In genomic region chr6:17266466-17266865, GRCm38 (mm10) we compare ENCODE assay signal across 21 mouse cellular contexts. TPM values are rescaled to one million over a fixed set of nuclear protein-coding genes. Genes with fewer than 3 reads are reported as not detected.
DNase-seq lines count a peak whose midpoint lies in the region; ATAC-seq and TF ChIP-seq lines count a peak whose summit lies in the region.
"Had no signal": no experiment of that assay in that cellular context is flagged by ENCODE, and none has a peak within 500 bp of the region (broad histone marks: within the 10 kb centered on the region; RNA-seq: fewer than 3 reads in every experiment).

No protein-coding gene starts in this region.

- WGBS in lung, embryonic 15.5 days = 41% methylated on average over 3 of the region's 3 CpGs
- whole genome bisulfite sequencing in lung, adult 2 months = 55% methylated on average over 3 of the region's 3 CpGs
- WGBS in stomach, postnatal 0 days = 48% methylated on average over 3 of the region's 3 CpGs
- 79% methylated on average over 3 of the region's 3 CpGs for whole genome bisulfite sequencing in heart, embryonic 10.5 days

- H3K36me3 ChIP-seq in lung, embryonic 15.5 days = no peaks in the 10 kb centered on the region
- H3K36me3 ChIP-seq in stomach, postnatal 0 days (ENCODE audit: control insufficient read depth, insufficient read depth, low read length) = no peaks in the 10 kb centered on the region
- H3K36me3 ChIP-seq in heart, embryonic 10.5 days = no peaks in the 10 kb centered on the region
- H3K36me3 ChIP-seq: embryonic facial prominence, embryonic 12.5 days; hindbrain, embryonic 12.5 days; limb, embryonic 10.5 days had no signal

- DNase-seq in gastrocnemius, adult 2 months = no peak
- no peak for DNase-seq in gastrocnemius, adult 18-20 months (ENCODE audit: low spot score)
- no peak for DNase-seq in lung, adult 2 months
- peak; percentile 28 for DNase-seq in fibroblast of lung, adult 2 months (ENCODE audit: low read depth)
- DNase-seq in stomach, postnatal 0 days (ENCODE audit: low spot score) = no peak
- DNase-seq in heart, adult 18-20 months = no peak
- no peak for DNase-seq in heart, embryonic 10.5 days (ENCODE audit: low spot score)
- DNase-seq: cerebellum, adult 11-12 months; cerebellum, postnatal 25 days; gastrocnemius, postnatal 14 days; heart, adult 11 months; kidney, adult 8-10 months; right cerebral cortex, postnatal 4 days had no signal

- no peak for TF ChIP-seq EP300 in stomach, postnatal 0 days (optimal IDR thresholded peaks at IDR 0.05)

- H3K9ac ChIP-seq in lung, embryonic 15.5 days = no peak overlapping the region
- H3K9ac ChIP-seq in stomach, postnatal 0 days (ENCODE audit: low read length) = no peak overlapping the region
- H3K9ac ChIP-seq: embryonic facial prominence, embryonic 12.5 days; forebrain, embryonic 13.5 days; hindbrain, embryonic 12.5 days had no signal

- ATAC-seq in lung, embryonic 15.5 days (ENCODE audit: borderline replicate concordance, extremely low read depth, low FRiP score, low TSS enrichment) = peak; percentile 49; the same call in 1 of the 2 replicates
- no peak; the same call in 1 of the 2 replicates for ATAC-seq in stomach, postnatal 0 days (ENCODE audit: low FRiP score, low TSS enrichment)
- ATAC-seq: forebrain, embryonic 13.5 days had no signal

- H3K4me2 ChIP-seq in lung, embryonic 15.5 days = no peak overlapping the region
- H3K4me2 ChIP-seq in stomach, postnatal 0 days (replicated peaks; ENCODE audit: low read depth) = no peak overlapping the region
- H3K4me2 ChIP-seq: embryonic facial prominence, embryonic 12.5 days; forebrain, embryonic 13.5 days; hindbrain, embryonic 12.5 days; midbrain, embryonic 11.5 days had no signal

- no peak for TF ChIP-seq POLR2A in lung, adult 2 months (IDR thresholded peaks at IDR 0.05; ENCODE audit: borderline replicate concordance, extremely low read depth, low read depth, low read length)

- no peaks in the 10 kb centered on the region for H3K27me3 ChIP-seq in lung, embryonic 15.5 days
- no peaks in the 10 kb centered on the region for H3K27me3 ChIP-seq in stomach, postnatal 0 days (ENCODE audit: control insufficient read depth, insufficient read depth, low read length)
- H3K27me3 ChIP-seq in heart, embryonic 10.5 days (ENCODE audit: insufficient read depth, poor library complexity, severe bottlenecking) = no peaks in the 10 kb centered on the region
- H3K27me3 ChIP-seq: embryonic facial prominence, embryonic 12.5 days; forebrain, embryonic 13.5 days; hindbrain, embryonic 12.5 days had no signal

- H3K4me3 ChIP-seq in gastrocnemius, adult 2 months = no peak overlapping the region
- no peak overlapping the region for H3K4me3 ChIP-seq in lung, embryonic 15.5 days
- no peak overlapping the region for H3K4me3 ChIP-seq in lung, adult 2 months (replicated peaks; ENCODE audit: extremely low read depth, low read depth, low read length)
- H3K4me3 ChIP-seq in stomach, postnatal 0 days (ENCODE audit: low read depth, low read length) = no peak overlapping the region
- H3K4me3 ChIP-seq in heart, embryonic 10.5 days = no peak overlapping the region
- H3K4me3 ChIP-seq: embryonic facial prominence, embryonic 12.5 days; erythroblast, embryonic 14.5 days; forebrain, embryonic 13.5 days; hindbrain, embryonic 12.5 days; left cerebral cortex, adult 2 months; limb, embryonic 10.5 days had no signal

- TF ChIP-seq CTCF in gastrocnemius, adult 2 months (IDR thresholded peaks at IDR 0.05) = no peak
- TF ChIP-seq CTCF in lung, adult 2 months (IDR thresholded peaks at IDR 0.05; ENCODE audit: insufficient read depth, low read length) = no peak
- TF ChIP-seq CTCF in stomach, postnatal 0 days (IDR thresholded peaks at IDR 0.05; ENCODE audit: low read depth) = no peak

- H3K4me1 ChIP-seq in lung, embryonic 15.5 days = peaks cover 10% of the 10 kb centered on the region
- H3K4me1 ChIP-seq in lung, adult 2 months (ENCODE audit: control insufficient read depth, insufficient read depth, low read length) = peaks cover 6% of the 10 kb centered on the region
- H3K4me1 ChIP-seq in stomach, postnatal 0 days (replicated peaks; ENCODE audit: control insufficient read depth, insufficient read depth) = no peaks in the 10 kb centered on the region
- H3K4me1 ChIP-seq in heart, embryonic 10.5 days = no peaks in the 10 kb centered on the region
- H3K4me1 ChIP-seq: embryonic facial prominence, embryonic 12.5 days; forebrain, embryonic 13.5 days; hindbrain, embryonic 12.5 days; limb, embryonic 10.5 days had no signal

- peak overlapping the region; percentile 21; the same call in 1 of the 2 replicates for H3K27ac ChIP-seq in gastrocnemius, adult 2 months
- peak overlapping the region; percentile 65 for H3K27ac ChIP-seq in lung, embryonic 15.5 days
- peak overlapping the region; percentile 64 for H3K27ac ChIP-seq in stomach, postnatal 0 days (replicated peaks)
- H3K27ac ChIP-seq in heart, embryonic 10.5 days = no peak overlapping the region
- H3K27ac ChIP-seq: embryonic facial prominence, embryonic 12.5 days; forebrain, embryonic 13.5 days; hindbrain, embryonic 12.5 days; left cerebral cortex, adult 2 months; limb, embryonic 10.5 days had no signal

- H3K9me3 ChIP-seq in lung, embryonic 15.5 days = no peaks in the 10 kb centered on the region
- no peaks in the 10 kb centered on the region for H3K9me3 ChIP-seq in stomach, postnatal 0 days (ENCODE audit: control insufficient read depth, low read length)
- H3K9me3 ChIP-seq in heart, embryonic 10.5 days = no peaks in the 10 kb centered on the region
- H3K9me3 ChIP-seq: embryonic facial prominence, embryonic 12.5 days; forebrain, embryonic 13.5 days; hindbrain, embryonic 12.5 days; limb, embryonic 10.5 days had no signal

- intact Hi-C loops in gastrocnemius, adult 2 months (cut with DNase I) = no loop called here

RNA-seq across cellular contexts. Expression of gene Cav2, which starts 14.5 kb away (rescaled TPM):
- 10 to 100 TPM; 13.8 to 24.2 TPM for total RNA-seq in gastrocnemius, adult 2 months (2021)
- total RNA-seq in gastrocnemius, adult 18-20 months (2021) = 10 to 100 TPM; 13.7 to 22.1 TPM
- polyA plus RNA-seq in lung, embryonic 15.5 days (2015; fragmentation: Nextera tagmentation; extraction: Ambion mirVana) = 88.0 and 91.2 TPM in 2 replicates
- 220 and 261 TPM in 2 replicates for polyA plus RNA-seq in lung, adult 2 months (2012; rRNA removed)
- polyA plus RNA-seq in stomach, postnatal 0 days (2015; fragmentation: Nextera tagmentation; extraction: Ambion mirVana) = 62.7 and 63.5 TPM in 2 replicates
- total RNA-seq in heart, adult 18-20 months (2021) = 10 to 100 TPM; 33.0 to 39.1 TPM
- polyA plus RNA-seq in heart, embryonic 10.5 days (2016; fragmentation: Nextera tagmentation; extraction: Ambion mirVana) = 7.4 and 10.0 TPM in 2 replicates
- polyA plus RNA-seq: erythroblast, embryonic 14.5 days had no signal

RNA-seq across cellular contexts. Expression of gene Cav1, which starts 39.7 kb away (rescaled TPM):
- 100 to 1,000 TPM in 1 of 2 experiments, 10 to 100 TPM in 1; 82.9 to 125 TPM for total RNA-seq in gastrocnemius, adult 2 months (2021)
- total RNA-seq in gastrocnemius, adult 18-20 months (2021) = 100 to 1,000 TPM; 102 to 138 TPM
- 453 and 528 TPM in 2 replicates for polyA plus RNA-seq in lung, embryonic 15.5 days (2015; fragmentation: Nextera tagmentation; extraction: Ambion mirVana)
- 1,746 and 2,229 TPM in 2 replicates for polyA plus RNA-seq in lung, adult 2 months (2012; rRNA removed)
- polyA plus RNA-seq in stomach, postnatal 0 days (2015; fragmentation: Nextera tagmentation; extraction: Ambion mirVana) = 324 and 346 TPM in 2 replicates
- 100 to 1,000 TPM; 200 to 201 TPM for total RNA-seq in heart, adult 18-20 months (2021)
- polyA plus RNA-seq in heart, embryonic 10.5 days (2016; fragmentation: Nextera tagmentation; extraction: Ambion mirVana) = 28.2 and 36.1 TPM in 2 replicates
- polyA plus RNA-seq: erythroblast, embryonic 14.5 days had no signal
